Mouse (Mus musculus) midbrain, embryonic 15.5 days (tissue): ENCODE measurements around the gene Srrm2. TPM values are rescaled to one million over a fixed set of nuclear protein-coding genes. Genes with fewer than 3 reads are reported as not detected.

Source experiments
- ATAC-seq: fragments of 200-750 bp; cut with Nextera tagmentation; replicated peaks from 2 replicates; pipeline ENCODE4 v1.8.0; 2017; ENCODE audit warnings: moderate TSS enrichment
- H3K27ac ChIP-seq: fragments of 300-500 bp; sonication (generic); 2 replicates; pipeline ENCODE4 v1.5.1; 2015; ENCODE audit warnings: mild to moderate bottlenecking, inconsistent platforms
- H3K27me3 ChIP-seq: fragments of 300-500 bp; sonication (generic); replicated peaks from 2 replicates; pipeline ENCODE4 v1.6.1; 2015; ENCODE audit warnings: inconsistent platforms
- H3K36me3 ChIP-seq: fragments of 300-500 bp; sonication (generic); replicated peaks from 2 replicates; pipeline ENCODE4 v1.6.1; 2015; ENCODE audit warnings: inconsistent platforms
- H3K4me1 ChIP-seq: fragments of 300-500 bp; sonication (generic); 2 replicates; pipeline ENCODE4 v1.6.1; 2015; ENCODE audit warnings: inconsistent platforms
- H3K4me2 ChIP-seq: fragments of 300-500 bp; sonication (generic); 2 replicates; pipeline ENCODE4 v1.6.1; 2015; ENCODE audit warnings: inconsistent platforms, mild to moderate bottlenecking, moderate library complexity
- H3K4me3 ChIP-seq: fragments of 300-500 bp; sonication (generic); 2 replicates; pipeline ENCODE4 v1.5.1; 2015; ENCODE audit warnings: mild to moderate bottlenecking, inconsistent platforms
- H3K9ac ChIP-seq: fragments of 300-500 bp; sonication (generic); 2 replicates; pipeline ENCODE4 v1.6.1; 2015; ENCODE audit warnings: mild to moderate bottlenecking, inconsistent platforms
- H3K9me3 ChIP-seq: fragments of 300-500 bp; sonication (generic); 2 replicates; pipeline ENCODE4 v1.6.1; 2016; ENCODE audit warnings: inconsistent platforms
- WGBS: fragments of 180-500 bp; shearing (Covaris S2); methylation state at CpG from one replicate; pipeline ENCODE4 v1.1.7; 2015; ENCODE audit warnings: mixed read lengths; 5-methylcytosine and 5-hydroxymethylcytosine counted together
- polyA plus RNA-seq: library from polyadenylated mRNA; unstranded; fragments of >200 nt; fragmentation: Nextera tagmentation; extraction: Ambion mirVana; gene quantifications from 2 replicates; pipeline ENCODE4 v1.2.1, GENCODE M21; 2015

The Srrm2 gene
- polyA plus RNA-seq, 1 experiment from 2014 or later: 579 TPM

DNA sequence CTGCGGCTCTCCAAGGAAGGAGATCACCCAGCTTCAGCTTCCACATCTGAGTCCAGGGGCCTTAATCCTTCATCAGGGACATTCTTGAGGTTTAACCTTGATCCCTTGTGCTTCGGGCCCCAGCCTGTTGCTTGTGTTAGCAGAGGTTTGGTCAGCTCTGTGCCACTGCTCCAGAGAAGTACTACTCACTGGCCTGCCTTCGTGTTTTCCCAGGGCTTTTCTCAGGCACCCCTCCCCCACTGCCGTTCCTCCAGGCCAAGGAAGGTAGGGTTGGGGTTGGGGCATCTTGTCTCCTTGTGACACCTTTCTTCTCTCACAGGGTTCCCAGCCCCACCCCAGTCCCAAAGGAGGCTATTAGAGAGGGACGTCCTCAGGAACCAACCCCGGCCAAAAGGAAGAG is 31.8 kb downstream of the Srrm2 start:
- Histone ChIP-seq H3K9ac (no peak overlapping the region), H3K4me3 (no peak overlapping the region), H3K27me3 (no peaks in the 10 kb centered on the region), H3K36me3 (peaks cover 95% of the 10 kb centered on the region), H3K27ac (no peak overlapping the region), H3K4me1 (peaks cover 9% of the 10 kb centered on the region), H3K9me3 (peaks cover 9% of the 10 kb centered on the region), H3K4me2 (no peak overlapping the region)
- no peak for ATAC-seq
- 79% methylated on average over 6 of the region's 6 CpGs for WGBS

DNA sequence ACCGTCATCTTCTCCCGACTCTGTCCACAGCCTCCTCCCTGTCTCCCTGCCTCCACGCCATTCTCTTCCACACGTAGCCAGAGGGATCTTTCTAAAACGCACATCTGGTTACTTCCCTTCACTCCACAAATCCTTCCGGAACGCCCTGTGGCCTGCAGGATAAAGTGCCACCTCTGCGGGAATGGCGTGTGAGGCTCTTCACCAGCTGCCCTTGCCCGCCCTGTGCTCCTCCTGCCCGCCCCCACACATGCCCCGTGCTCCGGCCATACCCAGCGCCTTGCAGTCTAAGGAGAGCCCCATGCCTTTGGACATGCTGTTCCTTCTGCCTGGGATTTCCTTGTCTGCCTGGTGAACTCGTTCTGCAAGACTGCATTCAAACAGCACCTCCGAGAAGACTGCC is 32.7 kb downstream of the Srrm2 start:
- Histone ChIP-seq H3K4me2 (no peak overlapping the region), H3K36me3 (peaks cover 86% of the 10 kb centered on the region), H3K4me3 (no peak overlapping the region), H3K9me3 (peaks cover 9% of the 10 kb centered on the region), H3K9ac (no peak overlapping the region), H3K27me3 (no peaks in the 10 kb centered on the region), H3K4me1 (peaks cover 18% of the 10 kb centered on the region), H3K27ac (no peak overlapping the region)
- ATAC-seq: no peak
- WGBS: 84% methylated on average over 16 of the region's 16 CpGs

DNA sequence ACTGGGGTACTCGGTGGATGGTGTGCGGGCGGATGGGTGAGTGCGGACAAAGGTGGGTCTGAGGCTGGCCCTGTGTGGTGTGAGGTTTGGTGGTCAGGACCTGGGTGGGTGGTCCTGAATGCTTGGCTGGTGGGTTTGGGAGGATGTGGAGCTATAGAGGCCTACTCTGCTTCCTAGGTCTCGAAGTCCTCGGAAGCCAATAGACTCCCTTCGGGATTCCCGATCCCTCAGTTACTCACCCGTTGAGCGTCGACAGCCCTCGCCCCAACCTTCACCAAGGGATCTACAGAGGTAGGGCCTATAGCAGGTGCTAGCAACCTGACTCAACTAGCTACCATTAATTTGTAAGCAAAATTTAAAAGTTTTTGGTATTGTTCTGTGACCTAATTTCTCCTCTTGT is 33.3 kb downstream of the Srrm2 start:
- no peak overlapping the region for H3K27ac ChIP-seq
- H3K9ac ChIP-seq: no peak overlapping the region
- peaks cover 81% of the 10 kb centered on the region for H3K36me3 ChIP-seq
- H3K4me3 ChIP-seq: no peak overlapping the region
- 92% methylated on average over 12 of the region's 12 CpGs for WGBS
- peaks cover 9% of the 10 kb centered on the region for H3K9me3 ChIP-seq
- H3K4me1 ChIP-seq: peaks cover 20% of the 10 kb centered on the region
- ATAC-seq: no peak
- no peak overlapping the region for H3K4me2 ChIP-seq
- no peaks in the 10 kb centered on the region for H3K27me3 ChIP-seq

GRCm38 (mm10) chr17:23825591-23825990 is 35.3 kb downstream of the Srrm2 start:
- Histone ChIP-seq H3K36me3 (peaks cover 61% of the 10 kb centered on the region), H3K27ac (no peak overlapping the region), H3K4me2 (no peak overlapping the region), H3K9ac (no peak overlapping the region), H3K27me3 (no peaks in the 10 kb centered on the region), H3K9me3 (no peaks in the 10 kb centered on the region), H3K4me3 (no peak overlapping the region), H3K4me1 (peaks cover 20% of the 10 kb centered on the region)
- ATAC-seq: no peak
- WGBS: 87% methylated on average over 4 of the region's 4 CpGs

GRCm38 (mm10) chr17:23828271-23829001 is 38.1 kb downstream of the Srrm2 start:
- H3K9me3 ChIP-seq: no peaks in the 10 kb centered on the region
- H3K27ac ChIP-seq: peak overlapping the region; percentile 91
- H3K27me3 ChIP-seq: 0 out of 2 replicates have a peak, but pooled peaks cover 1% of the 10 kb centered on the region
- H3K4me2 ChIP-seq: peak overlapping the region; percentile 81
- peaks cover 35% of the 10 kb centered on the region for H3K36me3 ChIP-seq
- peak overlapping the region; percentile 95 for H3K4me3 ChIP-seq
- peak; percentile 83 for ATAC-seq
- H3K4me1 ChIP-seq: peaks cover 20% of the 10 kb centered on the region
- peak overlapping the region; percentile 91 for H3K9ac ChIP-seq
- under 1% methylated on average over 47 of the region's 47 CpGs for WGBS

GRCm38 (mm10) chr17:23829064-23829619 is 38.8 kb downstream of the Srrm2 start, which contains the start of gene Elob:
Gene Elob (minus strand): TSS chr17:23829136.
- Histone ChIP-seq H3K36me3 (peaks cover 28% of the 10 kb centered on the region), H3K27ac (peak within 1 kb of the TSS; percentile 91), H3K27me3 (0 out of 2 replicates have a peak, but pooled peaks cover 6% of the 10 kb centered on the region), H3K9ac (peak within 1 kb of the TSS; percentile 91), H3K4me3 (peak within 1 kb of the TSS; percentile 95), H3K4me1 (peaks cover 20% of the 10 kb centered on the region), H3K9me3 (no peaks in the 10 kb centered on the region), H3K4me2 (peak within 1 kb of the TSS; percentile 81)
- under 1% methylated on average over 32 of the region's 42 CpGs for WGBS
- ATAC-seq: peak; percentile 96

DNA sequence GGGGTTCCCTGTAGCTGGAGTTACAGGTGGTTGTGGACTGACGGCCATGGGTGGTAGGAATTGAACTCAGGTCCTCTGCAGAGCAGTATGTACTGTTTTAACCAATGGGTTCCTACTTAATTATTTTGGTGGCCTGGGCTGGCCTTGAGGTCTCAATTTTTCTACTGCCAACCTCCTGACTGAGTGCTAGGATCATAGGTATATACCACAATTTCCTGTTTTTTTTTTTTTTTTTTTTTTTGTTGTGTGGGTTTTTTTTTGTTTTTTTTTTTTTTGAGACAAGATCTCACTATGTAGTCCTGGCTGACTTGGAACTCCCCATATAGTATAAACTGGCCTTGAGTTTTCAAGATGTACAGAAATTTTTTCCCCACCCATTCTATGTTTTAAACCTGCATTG is 40.9 kb downstream of the Srrm2 start:
- Histone ChIP-seq H3K9ac (no peak overlapping the region), H3K27ac (no peak overlapping the region), H3K4me3 (no peak overlapping the region), H3K4me1 (peaks cover 20% of the 10 kb centered on the region), H3K27me3 (0 out of 2 replicates have a peak, but pooled peaks cover 6% of the 10 kb centered on the region), H3K9me3 (no peaks in the 10 kb centered on the region), H3K36me3 (peaks cover 8% of the 10 kb centered on the region; the same call in 1 of the 2 replicates), H3K4me2 (no peak overlapping the region)
- ATAC-seq: no peak
- 100% methylated on average over 1 of the region's 1 CpGs for WGBS

- H3K4me2 ChIP-seq: no peak within 1 kb of the TSS
- ATAC-seq: no peak
- H3K4me1 ChIP-seq: no peaks in the 10 kb centered on the region
- 0 out of 2 replicates have a peak, but pooled peaks cover 6% of the 10 kb centered on the region for H3K27me3 ChIP-seq
- H3K9ac ChIP-seq: no peak within 1 kb of the TSS
- H3K9me3 ChIP-seq: no peaks in the 10 kb centered on the region
- no peak within 1 kb of the TSS for H3K27ac ChIP-seq
- 42% methylated on average over 8 of the region's 8 CpGs for WGBS
- no peak within 1 kb of the TSS for H3K4me3 ChIP-seq
- H3K36me3 ChIP-seq: no peaks in the 10 kb centered on the region
Measured at GRCm38 (mm10) chr17:23836006-23836575, 45.8 kb downstream of the Srrm2 start, which contains the start of gene Prss33. Gene Prss33 (minus strand): TSS chr17:23836056.

DNA sequence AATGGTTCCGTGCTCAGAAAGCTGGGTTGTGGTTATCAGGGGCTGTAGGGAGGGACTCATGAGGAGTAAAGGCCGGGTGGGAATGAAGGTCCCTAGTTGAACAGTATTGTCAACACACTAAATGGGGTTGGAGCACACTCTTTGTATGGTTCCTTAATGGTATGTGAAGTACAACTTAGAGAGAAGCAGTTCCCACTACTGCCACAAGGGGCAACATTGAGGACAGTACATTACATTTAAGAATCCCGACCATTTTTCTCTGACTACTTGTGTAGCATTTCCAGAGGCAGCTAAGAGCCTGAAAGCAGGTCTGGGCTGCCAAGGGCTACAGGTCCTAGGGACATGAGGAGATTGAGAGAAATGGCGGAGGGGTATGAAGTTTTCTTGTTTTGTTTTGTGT is 50.8 kb downstream of the Srrm2 start:
- Histone ChIP-seq H3K9ac (no peak overlapping the region), H3K4me1 (no peaks in the 10 kb centered on the region), H3K4me3 (no peak overlapping the region), H3K36me3 (no peaks in the 10 kb centered on the region), H3K27me3 (no peaks in the 10 kb centered on the region), H3K4me2 (no peak overlapping the region), H3K9me3 (no peaks in the 10 kb centered on the region), H3K27ac (no peak overlapping the region)
- 28% methylated on average over 4 of the region's 4 CpGs for WGBS
- ATAC-seq: no peak

GRCm38 (mm10) chr17:23843141-23843811 is 52.9 kb downstream of the Srrm2 start:
- Histone ChIP-seq H3K27me3 (no peaks in the 10 kb centered on the region), H3K36me3 (no peaks in the 10 kb centered on the region), H3K9ac (no peak overlapping the region), H3K4me1 (no peaks in the 10 kb centered on the region), H3K4me3 (no peak overlapping the region), H3K9me3 (no peaks in the 10 kb centered on the region), H3K27ac (no peak overlapping the region), H3K4me2 (0 out of 2 replicates have a peak overlapping the region, but pooled peaks have one; percentile 12)
- WGBS: 47% methylated on average over 23 of the region's 23 CpGs
- peak; percentile 50; the same call in 1 of the 2 replicates for ATAC-seq

DNA sequence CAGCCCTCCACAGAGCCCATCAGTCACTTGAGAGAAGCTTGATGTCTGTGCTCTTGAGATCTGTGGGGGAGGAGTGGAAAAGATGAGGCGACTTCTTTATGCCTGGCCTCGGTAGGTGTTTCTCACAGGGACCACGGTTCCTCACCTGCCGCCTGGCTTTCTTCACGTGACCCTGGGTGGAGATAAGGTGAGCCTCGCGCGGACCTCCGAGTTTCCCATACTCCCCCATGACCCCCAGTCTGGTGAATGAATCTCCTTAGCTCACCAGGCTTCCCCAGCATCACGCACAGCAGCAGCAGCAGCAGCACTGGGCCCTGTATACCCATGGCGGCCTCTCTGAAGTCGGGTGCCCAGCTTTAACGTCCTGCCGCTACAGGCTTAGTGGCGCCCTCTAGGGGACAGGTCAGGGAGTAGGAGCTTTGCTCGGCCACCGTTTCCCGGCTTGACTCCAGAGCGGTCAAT is 53.5 kb downstream of the Srrm2 start, which contains the start of the genes Prss32 and Prss41:
Gene Prss32 (plus strand): TSS at position 44 of the 462 bp plus-strand sequence.
Gene Prss41 (minus strand): TSS at position 361 of the 462 bp plus-strand sequence.
- no peaks in the 10 kb centered on the region for H3K9me3 ChIP-seq
- H3K36me3 ChIP-seq: no peaks in the 10 kb centered on the region
- peak within 1 kb of the TSS; percentile 26; the same call in 1 of the 2 replicates for H3K4me2 ChIP-seq
- no peaks in the 10 kb centered on the region for H3K27me3 ChIP-seq
- 21% methylated on average over 19 of the region's 19 CpGs for WGBS
- no peak within 1 kb of the TSS for H3K27ac ChIP-seq
- H3K4me3 ChIP-seq: 0 out of 2 replicates have a peak within 1 kb of the TSS, but pooled peaks have one; percentile 5
- ATAC-seq: 0 out of 2 replicates have a peak, but pooled peaks have one; percentile 17
- no peaks in the 10 kb centered on the region for H3K4me1 ChIP-seq
- H3K9ac ChIP-seq: no peak within 1 kb of the TSS

- H3K9me3 ChIP-seq: no peaks in the 10 kb centered on the region
- H3K4me3 ChIP-seq: no peak overlapping the region
- no peak overlapping the region for H3K9ac ChIP-seq
- no peak overlapping the region for H3K4me2 ChIP-seq
- H3K27ac ChIP-seq: no peak overlapping the region
- ATAC-seq: no peak
- no peaks in the 10 kb centered on the region for H3K36me3 ChIP-seq
- 65% methylated on average over 2 of the region's 2 CpGs for WGBS
- no peaks in the 10 kb centered on the region for H3K27me3 ChIP-seq
- no peaks in the 10 kb centered on the region for H3K4me1 ChIP-seq
Measured at GRCm38 (mm10) chr17:23850028-23850427, 59.7 kb downstream of the Srrm2 start.
